Mouse (Mus musculus) liver, embryonic 15.5 days (tissue): ENCODE data around the gene Hfe. TPM values are rescaled to one million over a fixed set of nuclear protein-coding genes. Genes with fewer than 3 reads are reported as not detected.
"Not testable (repeated sequence)": the region's sequence is repeated elsewhere in the genome, so short reads cannot be mapped to it uniquely, and the experiment has no call there.

ENCODE experiments used
- ATAC-seq: fragments of 200-750 bp; cut with Nextera tagmentation; 2 replicates; pipeline ENCODE4 v1.8.0; 2017; ENCODE audit warnings: moderate number of reproducible peaks, mild to moderate bottlenecking, moderate library complexity; ENCODE audit not compliant: insufficient read depth
- H3K27ac ChIP-seq: fragments of 300-500 bp; sonication (generic); replicated peaks from 2 replicates; pipeline ENCODE4 v1.5.1; 2015; ENCODE audit warnings: mild to moderate bottlenecking, inconsistent platforms
- H3K27me3 ChIP-seq: fragments of 300-500 bp; sonication (generic); 2 replicates; pipeline ENCODE4 v1.6.1; 2015; ENCODE audit warnings: mild to moderate bottlenecking, inconsistent platforms
- H3K36me3 ChIP-seq: fragments of 300-500 bp; sonication (generic); replicated peaks from 2 replicates; pipeline ENCODE4 v1.6.1; 2015; ENCODE audit warnings: moderate library complexity, mild to moderate bottlenecking, inconsistent platforms
- H3K4me1 ChIP-seq: fragments of 300-500 bp; sonication (generic); replicated peaks from 2 replicates; pipeline ENCODE4 v1.6.1; 2015; ENCODE audit warnings: inconsistent platforms
- H3K4me2 ChIP-seq: fragments of 300-500 bp; sonication (generic); 2 replicates; pipeline ENCODE4 v1.6.1; 2015; ENCODE audit warnings: moderate library complexity, mild to moderate bottlenecking, inconsistent platforms
- H3K4me3 ChIP-seq: fragments of 300-500 bp; sonication (generic); replicated peaks from 2 replicates; pipeline ENCODE4 v1.5.1; 2015; ENCODE audit warnings: mild to moderate bottlenecking, inconsistent platforms
- H3K9ac ChIP-seq: fragments of 300-500 bp; sonication (generic); 2 replicates; pipeline ENCODE4 v1.6.1; 2015; ENCODE audit warnings: moderate library complexity, mild to moderate bottlenecking, inconsistent platforms
- H3K9me3 ChIP-seq: fragments of 300-500 bp; sonication (generic); replicated peaks from 2 replicates; pipeline ENCODE4 v1.6.1; 2016; ENCODE audit warnings: inconsistent platforms
- WGBS: fragments of 180-500 bp; shearing (Covaris S2); methylation state at CpG from one replicate; pipeline ENCODE4 v1.1.7; 2015; ENCODE audit warnings: mixed read lengths; ENCODE audit not compliant: insufficient replicate concordance; 5-methylcytosine and 5-hydroxymethylcytosine counted together
- microRNA-seq: library from miRNA; unstranded; fragments of <30 nt; microRNA quantifications from one replicate; pipeline ENCODE4, GENCODE M21; 2016
- polyA plus RNA-seq: library from polyadenylated mRNA; unstranded; fragments of >200 nt; fragmentation: Nextera tagmentation; extraction: Ambion mirVana; gene quantifications from 2 replicates; pipeline ENCODE4 v1.2.1, GENCODE M21; 2015

Gene Hfe
- polyA plus RNA-seq, 1 experiment from 2014 or later = 13.6 TPM

GRCm38 (mm10) chr13:23683755-23684281, 26.8 kb downstream of the Hfe start, which contains the start of the genes Hist1h2ac and Hist1h2bc:
TSS of gene Hist1h2ac (minus strand) at chr13:23683948.
TSS of gene Hist1h2bc (plus strand) at chr13:23684199.
- H3K9me3 ChIP-seq = no peaks in the 10 kb centered on the region
- H3K4me1 ChIP-seq = peaks cover 49% of the 10 kb centered on the region
- WGBS = under 1% methylated on average over 32 of the region's 32 CpGs

GRCm38 (mm10) chr13:23682947-23683754, 27.5 kb downstream of the Hfe start:
- Histone ChIP-seq H3K9ac (peak overlapping the region; percentile 71), H3K4me3 (peak overlapping the region; percentile 53), H3K4me2 (peak overlapping the region; percentile 74), H3K4me1 (peaks cover 44% of the 10 kb centered on the region), H3K27ac (peak overlapping the region; percentile 100)
- ATAC-seq, H3K36me3 ChIP-seq, H3K9me3 ChIP-seq, H3K27me3 ChIP-seq: not testable (repeated sequence)
- 7% methylated on average over 16 of the region's 30 CpGs for WGBS

More at GRCm38 (mm10) chr13:23683755-23684281, 26.8 kb downstream of the Hfe start, which contains the start of the genes Hist1h2ac and Hist1h2bc:
- Histone ChIP-seq H3K27me3 (no peaks in the 10 kb centered on the region), H3K27ac (peak within 1 kb of the TSS; percentile 100), H3K4me3 (peak within 1 kb of the TSS; percentile 63), H3K9ac (peak within 1 kb of the TSS; percentile 72), H3K36me3 (no peaks in the 10 kb centered on the region), H3K4me2 (peak within 1 kb of the TSS; percentile 74)
- peak; percentile 93 for ATAC-seq

- H3K9me3 ChIP-seq = no peaks in the 10 kb centered on the region
- H3K4me2 ChIP-seq = peak overlapping the region; percentile 74
- H3K4me3 ChIP-seq = peak overlapping the region; percentile 53
- H3K4me1 ChIP-seq = peaks cover 39% of the 10 kb centered on the region
- 0% methylated on average over 1 of the region's 1 CpGs for WGBS
- H3K27ac ChIP-seq = peak overlapping the region; percentile 100
- ATAC-seq = no peak
- H3K36me3 ChIP-seq = no peaks in the 10 kb centered on the region
- H3K27me3 ChIP-seq = no peaks in the 10 kb centered on the region
- peak overlapping the region; percentile 71 for H3K9ac ChIP-seq
Measured at GRCm38 (mm10) chr13:23682623-23682946, 28.1 kb downstream of the Hfe start.

GRCm38 (mm10) chr13:23681990-23682582, 28.6 kb downstream of the Hfe start:
- Histone ChIP-seq H3K27ac (peak overlapping the region; percentile 100), H3K36me3 (no peaks in the 10 kb centered on the region), H3K27me3 (no peaks in the 10 kb centered on the region), H3K4me3 (peak overlapping the region; percentile 53), H3K9ac (peak overlapping the region; percentile 71), H3K9me3 (no peaks in the 10 kb centered on the region), H3K4me1 (peaks cover 37% of the 10 kb centered on the region), H3K4me2 (peak overlapping the region; percentile 74)
- no peak for ATAC-seq
- 58% methylated on average over 6 of the region's 6 CpGs for WGBS

- Histone ChIP-seq H3K27ac (no peak overlapping the region), H3K9me3 (no peaks in the 10 kb centered on the region), H3K36me3 (no peaks in the 10 kb centered on the region), H3K4me3 (no peak overlapping the region), H3K27me3 (0 out of 2 replicates have a peak, but pooled peaks cover 6% of the 10 kb centered on the region), H3K9ac (no peak overlapping the region), H3K4me1 (no peaks in the 10 kb centered on the region), H3K4me2 (no peak overlapping the region)
- 46% methylated on average over 3 of the region's 3 CpGs for WGBS
- ATAC-seq = no peak
Measured at GRCm38 (mm10) chr13:23662536-23662935, 48.1 kb downstream of the Hfe start.

- no peak overlapping the region for H3K9ac ChIP-seq
- no peak overlapping the region for H3K4me3 ChIP-seq
- no peak overlapping the region for H3K27ac ChIP-seq
- H3K4me1 ChIP-seq = no peaks in the 10 kb centered on the region
- no peaks in the 10 kb centered on the region for H3K36me3 ChIP-seq
- 48% methylated on average over 6 of the region's 6 CpGs for WGBS
- ATAC-seq = no peak
- no peaks in the 10 kb centered on the region for H3K9me3 ChIP-seq
- 0 out of 2 replicates have a peak, but pooled peaks cover 6% of the 10 kb centered on the region for H3K27me3 ChIP-seq
- H3K4me2 ChIP-seq = no peak overlapping the region
Measured at GRCm38 (mm10) chr13:23659636-23660366, 50.9 kb downstream of the Hfe start.

Small RNA genes within 50 kb of the gene (microRNA-seq; reads per million reads assigned to microRNA genes)
- gene Gm44314 (not detected), gene Gm44350 (not detected), gene Gm44484 (not detected)

Other genes starting within 250 kb of the Hfe start
- gene Btn1a1, start 245.0 kb downstream of the Hfe start, polyA plus RNA-seq = 1.6 and 2.1 TPM in 2 replicates
- not detected in 2 replicates for gene Btn2a2, start 222.0 kb downstream of the Hfe start, polyA plus RNA-seq
- 4.6 and 7.0 TPM in 2 replicates for gene Hist1h4h, start 179.8 kb downstream of the Hfe start, polyA plus RNA-seq
- 8.3 and 9.7 TPM in 2 replicates for gene Hist1h2af, start 176.9 kb downstream of the Hfe start, polyA plus RNA-seq
- 9.4 and 11.7 TPM in 2 replicates for gene Hist1h3g, start 175.4 kb downstream of the Hfe start, polyA plus RNA-seq
- gene Hist1h2bh, start 167.5 kb downstream of the Hfe start, polyA plus RNA-seq = 1.5 and 1.6 TPM in 2 replicates
- gene Hist1h3f, start 166.8 kb downstream of the Hfe start, polyA plus RNA-seq = 0.99 and 1.4 TPM in 2 replicates
- gene Hist1h4f, start 159.2 kb downstream of the Hfe start, polyA plus RNA-seq = 1.4 and 2.5 TPM in 2 replicates
- gene Hist1h1d, start 157.6 kb downstream of the Hfe start, polyA plus RNA-seq = 1.1 TPM in 2 replicates
- gene Hist1h3e, start 148.5 kb downstream of the Hfe start, polyA plus RNA-seq = 2.7 and 4.4 TPM in 2 replicates
- gene Hist1h2ae, start 139.6 kb downstream of the Hfe start, polyA plus RNA-seq = 75.0 and 100 TPM in 2 replicates
- 10.0 and 11.6 TPM in 2 replicates for gene Hist1h2bg, start 139.5 kb downstream of the Hfe start, polyA plus RNA-seq
- 4.0 and 6.7 TPM in 2 replicates for gene Hist1h2bf, start 136.7 kb downstream of the Hfe start, polyA plus RNA-seq
- 3.6 and 4.1 TPM in 2 replicates for gene Hist1h2ad, start 136.5 kb downstream of the Hfe start, polyA plus RNA-seq
- gene Hist1h3d, start 135.1 kb downstream of the Hfe start, polyA plus RNA-seq = 6.0 and 7.4 TPM in 2 replicates
- gene Hist1h4d, start 129.3 kb downstream of the Hfe start, polyA plus RNA-seq = 125 and 146 TPM in 2 replicates
- gene Hist1h2be, start 89.7 kb downstream of the Hfe start, polyA plus RNA-seq = 1.8 and 1.9 TPM in 2 replicates
- gene Hist1h1e, start 88.3 kb downstream of the Hfe start, polyA plus RNA-seq = 24.7 and 26.6 TPM in 2 replicates
- gene Hist1h2ac, start 26.9 kb downstream of the Hfe start, polyA plus RNA-seq = 1.2 and 1.4 TPM in 2 replicates
- gene Hist1h2bc, start 26.7 kb downstream of the Hfe start, polyA plus RNA-seq = 136 and 151 TPM in 2 replicates
- gene Hist1h1t, start 15.0 kb downstream of the Hfe start, polyA plus RNA-seq = 0.17 TPM in 1 of 2 replicates, not detected in the other
- 7.3 and 8.8 TPM in 2 replicates for gene Hist1h4c, start 12.4 kb downstream of the Hfe start, polyA plus RNA-seq
- 81.0 and 85.5 TPM in 2 replicates for gene Hist1h1c, start 28.0 kb upstream of the Hfe start, polyA plus RNA-seq
- gene Hist1h3c, start 34.7 kb upstream of the Hfe start, polyA plus RNA-seq = 6.4 and 7.3 TPM in 2 replicates
- 5.6 and 5.7 TPM in 2 replicates for gene Hist1h2bb, start 35.9 kb upstream of the Hfe start, polyA plus RNA-seq
- gene Hist1h2ab, start 40.3 kb upstream of the Hfe start, polyA plus RNA-seq = 60.0 and 64.5 TPM in 2 replicates
- 13.6 and 15.4 TPM in 2 replicates for gene Hist1h3b, start 41.4 kb upstream of the Hfe start, polyA plus RNA-seq
- gene Hist1h4b, start 46.2 kb upstream of the Hfe start, polyA plus RNA-seq = 2.7 and 4.1 TPM in 2 replicates
- 0.40 TPM in 1 of 2 replicates, not detected in the other for gene Hist1h4a, start 50.4 kb upstream of the Hfe start, polyA plus RNA-seq
- 6.4 and 7.6 TPM in 2 replicates for gene Hist1h3a, start 51.5 kb upstream of the Hfe start, polyA plus RNA-seq
- 3.5 and 4.3 TPM in 2 replicates for gene Hist1h1a, start 52.8 kb upstream of the Hfe start, polyA plus RNA-seq
- not detected in 2 replicates for gene Trim38, start 59.1 kb upstream of the Hfe start, polyA plus RNA-seq
- 1.5 and 1.8 TPM in 2 replicates for gene Slc17a2, start 96.1 kb upstream of the Hfe start, polyA plus RNA-seq
- 6.5 and 7.5 TPM in 2 replicates for gene Slc17a3, start 128.6 kb upstream of the Hfe start, polyA plus RNA-seq
- 0.32 and 0.59 TPM in 2 replicates for gene Slc17a1, start 156.9 kb upstream of the Hfe start, polyA plus RNA-seq
- 0.09 and 0.24 TPM in 2 replicates for gene Slc17a4, start 204.2 kb upstream of the Hfe start, polyA plus RNA-seq
- not detected in 2 replicates for gene Hist1h2ba, start 223.3 kb upstream of the Hfe start, polyA plus RNA-seq
- gene Hist1h2aa, start 223.6 kb upstream of the Hfe start, polyA plus RNA-seq = not detected in 2 replicates